Mouse (Mus musculus) ovary, postnatal 10 days (tissue): Measurements from ENCODE around the gene Stk19.
A peak's percentile ranks its signal among the peaks of the same experiment; 100 is the strongest.

ENCODE experiments used
- DNase-seq: peaks from one replicate; pipeline ENCODE4 v3.0.0; 2022; ENCODE audit warnings: low spot score

The Stk19 gene

DNA sequence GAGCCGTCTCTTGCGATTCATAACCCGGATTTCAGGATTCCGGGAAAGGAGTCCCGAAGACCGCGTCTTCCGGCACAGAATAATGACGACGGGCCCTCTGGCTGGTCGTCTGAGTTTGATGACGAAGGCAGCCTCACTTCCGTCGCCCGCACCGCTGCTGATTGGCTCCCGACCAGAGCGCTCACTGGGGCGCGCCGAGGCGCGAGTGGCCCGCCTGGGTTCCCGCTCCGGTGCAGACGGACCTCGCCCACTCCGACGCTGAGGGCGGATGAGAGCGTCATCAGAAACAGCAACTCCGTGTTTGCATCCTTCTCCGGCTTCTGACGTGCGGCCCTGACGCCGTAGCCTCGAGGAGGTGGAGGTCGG lies at the start of gene Stk19, which contains the start of gene Dxo:
Gene Stk19 (minus strand): TSS at position 90 of the 366 bp plus-strand sequence.
Gene Dxo (plus strand): TSS at position 164 of the 366 bp plus-strand sequence.
- peak; percentile 88 for DNase-seq

DNA sequence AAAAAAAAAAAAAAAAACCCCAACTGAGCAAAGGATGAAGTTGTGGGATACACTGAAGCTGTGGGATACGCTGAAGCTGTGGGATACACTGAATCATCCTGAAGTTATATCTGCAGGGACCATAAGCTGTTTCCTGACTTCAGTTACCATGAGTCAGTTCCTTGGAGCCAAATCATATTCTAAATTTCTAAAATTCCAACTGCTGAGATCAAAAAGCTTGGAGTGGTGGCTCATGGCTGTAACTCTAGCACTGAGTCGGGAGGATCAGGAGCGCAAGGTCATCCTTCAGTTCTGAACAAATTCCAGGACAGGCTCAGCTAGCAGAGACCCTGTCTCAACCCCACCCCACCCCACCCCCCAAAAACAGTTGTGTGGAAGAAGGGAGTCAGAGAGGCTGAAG lies 48.9 kb upstream of the Stk19 start:
- no peak for DNase-seq

DNA sequence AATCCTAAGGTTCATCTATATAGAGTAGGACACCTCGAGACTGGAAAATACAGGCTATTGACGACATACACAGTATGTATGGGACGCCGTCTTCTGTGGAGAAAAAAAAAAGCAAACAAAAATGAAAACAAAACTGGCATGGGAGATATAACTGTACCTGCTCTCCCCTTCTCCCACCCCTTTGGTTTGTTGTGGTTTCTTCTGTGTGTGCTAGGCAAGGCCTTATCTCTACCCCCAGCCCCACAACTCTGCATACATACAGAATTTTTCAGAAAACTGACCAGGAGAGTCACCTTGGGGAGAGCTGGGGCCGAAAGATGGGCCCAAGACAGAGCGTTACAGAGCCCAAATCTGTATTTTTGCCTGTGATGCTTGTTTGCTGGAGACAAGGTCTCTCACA lies 48.0 kb upstream of the Stk19 start:
- DNase-seq: no peak

DNA sequence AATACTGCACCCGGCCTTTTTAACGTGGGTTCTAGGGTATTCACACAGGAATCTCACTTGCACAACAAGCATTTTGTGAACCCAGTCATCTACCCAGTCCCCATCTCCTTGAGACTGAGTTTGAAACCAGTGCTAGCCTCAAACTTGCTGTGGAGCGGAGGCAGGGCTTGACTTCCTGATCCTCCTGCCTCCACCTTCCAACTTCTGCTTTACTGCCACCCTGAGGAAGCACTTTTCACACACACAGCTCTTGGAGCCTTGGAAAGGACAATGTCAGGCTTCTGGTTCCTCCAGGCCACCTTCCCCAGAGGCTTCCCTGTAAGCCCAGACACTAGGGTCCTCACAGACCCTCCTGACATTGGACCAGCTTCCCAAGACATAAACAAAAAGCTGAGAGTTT lies 46.6 kb upstream of the Stk19 start:
- DNase-seq: no peak

DNA sequence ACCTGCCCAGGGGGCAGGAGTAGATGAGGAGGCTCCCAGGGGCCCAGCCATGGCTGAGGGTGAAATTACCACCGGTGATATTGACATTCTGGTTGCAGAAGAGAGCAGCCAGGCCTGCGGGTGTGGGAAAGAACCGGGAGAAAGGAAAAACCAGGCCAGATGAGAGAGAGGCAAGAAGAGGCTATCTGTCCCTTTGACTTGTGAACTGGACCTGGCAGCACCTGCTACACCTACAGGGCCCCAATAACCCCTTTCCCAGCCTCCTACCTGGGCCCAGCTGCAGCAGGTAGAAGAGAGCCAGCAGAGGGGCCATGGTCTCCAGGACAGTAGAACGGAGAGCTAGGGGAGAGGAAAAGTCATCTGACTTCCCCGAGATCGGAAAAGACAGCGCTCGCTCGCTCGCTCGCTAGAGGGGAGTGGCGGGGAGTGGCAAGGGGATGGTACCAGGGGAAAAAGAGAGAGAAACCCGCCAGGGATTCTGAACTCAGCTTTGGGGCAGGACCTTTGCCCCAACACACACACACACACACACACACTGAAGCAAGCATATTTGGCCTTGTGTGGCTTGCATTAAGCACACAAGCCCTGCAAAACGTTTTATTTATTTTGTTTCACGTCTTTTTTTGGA lies 45.1 kb upstream of the Stk19 start, which contains the start of gene Gm20547:
Gene Gm20547 (minus strand): TSS at position 360 of the 628 bp plus-strand sequence.
- no peak for DNase-seq

DNA sequence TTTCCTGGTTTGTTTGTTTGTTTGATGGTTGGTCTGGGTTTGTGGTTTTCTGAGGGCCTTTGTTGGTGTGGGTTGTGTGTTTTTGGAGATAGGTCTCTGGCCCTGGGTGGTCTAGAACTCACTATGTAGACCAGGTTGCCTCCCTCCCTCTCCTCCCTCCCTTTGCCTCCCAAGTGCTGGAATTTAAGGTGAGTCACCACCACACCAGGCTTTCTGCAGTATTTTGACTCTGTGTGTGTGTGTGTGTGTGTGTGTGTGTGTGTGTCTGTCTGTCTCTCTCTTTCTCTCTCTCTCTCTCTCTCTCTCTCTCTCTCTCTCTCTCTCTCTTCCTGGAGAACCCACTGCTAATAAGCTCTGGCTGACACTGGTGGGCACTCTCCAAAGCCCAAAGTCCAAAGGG lies 44.4 kb upstream of the Stk19 start:
- no peak for DNase-seq

DNA sequence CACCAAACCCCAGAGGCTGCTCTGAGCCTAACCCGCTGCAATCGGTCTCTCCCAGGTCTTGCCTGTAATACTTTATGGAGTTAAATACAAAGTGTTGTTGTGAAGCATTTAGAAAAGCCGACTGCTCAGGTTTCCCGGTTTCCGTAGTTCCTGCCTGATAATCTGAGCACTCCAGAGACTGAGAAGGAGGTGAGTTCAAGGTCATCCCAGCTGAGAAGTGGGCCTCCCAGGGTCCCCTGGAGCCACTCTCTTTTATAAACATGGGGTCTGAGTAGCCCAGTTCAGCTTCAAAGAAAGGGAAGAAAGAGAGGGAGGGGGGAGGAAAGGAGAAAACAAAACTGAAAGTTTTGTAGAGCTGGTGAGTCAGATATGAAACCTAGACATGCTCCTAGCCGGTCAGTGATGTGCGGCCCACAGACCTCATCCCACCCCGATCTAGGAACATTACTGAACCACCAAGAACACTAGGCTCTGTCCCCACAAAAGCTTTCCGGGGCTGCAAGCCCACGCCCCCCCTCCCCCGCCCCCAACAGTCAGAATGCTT lies 42.7 kb upstream of the Stk19 start, which contains the start of gene Zbtb12:
Gene Zbtb12 (plus strand): TSS at position 148 of the 544 bp plus-strand sequence.
- DNase-seq: no peak

DNA sequence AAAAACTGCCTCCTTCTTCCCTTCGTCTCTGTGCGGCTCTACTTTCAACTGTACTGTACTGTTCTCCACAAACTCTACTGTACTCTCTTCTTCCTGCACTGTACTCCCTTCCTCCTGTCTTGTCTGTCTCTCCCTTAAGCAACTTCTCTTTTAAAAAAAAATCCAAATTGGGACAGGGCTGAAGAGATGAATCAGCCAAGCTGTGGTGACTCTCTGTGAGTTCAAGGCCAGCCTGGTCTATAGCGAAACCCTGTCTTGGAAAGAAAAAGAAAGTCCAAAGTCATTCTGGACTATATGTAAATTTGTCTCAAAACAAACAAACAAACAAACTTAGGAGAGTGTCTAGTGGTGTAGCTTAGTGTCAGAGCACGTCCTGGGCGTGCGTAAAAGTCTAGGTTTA lies 37.6 kb upstream of the Stk19 start:
- DNase-seq: no peak

DNA sequence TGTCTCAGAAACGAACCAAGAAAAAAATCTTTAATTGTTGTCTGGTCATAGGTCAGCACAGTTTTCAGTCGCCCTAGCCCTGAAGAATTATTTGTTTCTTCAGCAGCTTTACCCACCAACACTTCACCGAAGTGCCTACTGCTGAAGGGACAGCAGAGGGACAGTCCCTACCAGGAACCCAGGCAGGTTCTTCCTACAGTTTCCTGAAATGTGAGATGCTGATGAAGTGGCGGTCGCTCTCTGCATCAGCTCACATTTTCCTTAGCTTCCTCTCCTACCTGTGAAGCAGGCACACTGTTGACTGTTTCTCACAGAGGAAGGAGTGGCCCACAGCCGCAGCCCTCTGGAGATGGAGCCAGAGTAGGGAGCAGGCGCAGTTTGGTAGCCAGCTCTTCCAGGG lies 29.2 kb upstream of the Stk19 start:
- no peak for DNase-seq

DNA sequence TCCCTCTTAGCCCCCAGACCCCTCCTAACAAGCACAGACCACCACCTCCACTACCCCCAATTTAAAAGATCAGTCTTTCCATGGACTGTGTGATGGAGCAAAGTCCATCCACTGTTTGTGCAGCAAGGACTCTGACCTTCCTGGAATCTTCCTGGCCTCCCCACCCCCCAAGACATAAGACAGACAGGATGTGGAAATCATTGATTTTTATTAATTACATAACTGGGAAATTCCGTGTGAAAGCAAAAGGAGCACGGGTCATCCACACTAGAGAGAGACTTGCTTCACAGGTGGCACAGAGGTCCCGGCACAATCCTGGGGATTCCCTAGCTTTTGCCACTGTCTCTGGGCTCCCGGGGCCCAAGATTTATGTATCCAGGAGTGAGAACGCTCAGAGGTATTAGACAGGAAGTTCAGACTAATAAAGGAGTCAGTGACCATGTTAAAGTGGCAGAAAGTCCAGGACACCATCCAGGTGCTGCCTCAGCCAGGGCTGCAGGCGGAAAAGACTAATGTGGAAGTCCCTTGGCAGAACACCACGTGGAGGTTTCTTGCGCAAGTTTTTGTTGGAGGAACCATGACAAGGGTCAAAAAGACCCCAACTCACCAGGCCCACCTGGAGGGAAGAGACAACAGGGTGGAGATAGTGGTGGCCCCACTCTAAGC lies 25.8 kb upstream of the Stk19 start, which contains the start of gene Cfb:
Gene Cfb (minus strand): TSS at position 103 of the 666 bp plus-strand sequence.
- DNase-seq: no peak

DNA sequence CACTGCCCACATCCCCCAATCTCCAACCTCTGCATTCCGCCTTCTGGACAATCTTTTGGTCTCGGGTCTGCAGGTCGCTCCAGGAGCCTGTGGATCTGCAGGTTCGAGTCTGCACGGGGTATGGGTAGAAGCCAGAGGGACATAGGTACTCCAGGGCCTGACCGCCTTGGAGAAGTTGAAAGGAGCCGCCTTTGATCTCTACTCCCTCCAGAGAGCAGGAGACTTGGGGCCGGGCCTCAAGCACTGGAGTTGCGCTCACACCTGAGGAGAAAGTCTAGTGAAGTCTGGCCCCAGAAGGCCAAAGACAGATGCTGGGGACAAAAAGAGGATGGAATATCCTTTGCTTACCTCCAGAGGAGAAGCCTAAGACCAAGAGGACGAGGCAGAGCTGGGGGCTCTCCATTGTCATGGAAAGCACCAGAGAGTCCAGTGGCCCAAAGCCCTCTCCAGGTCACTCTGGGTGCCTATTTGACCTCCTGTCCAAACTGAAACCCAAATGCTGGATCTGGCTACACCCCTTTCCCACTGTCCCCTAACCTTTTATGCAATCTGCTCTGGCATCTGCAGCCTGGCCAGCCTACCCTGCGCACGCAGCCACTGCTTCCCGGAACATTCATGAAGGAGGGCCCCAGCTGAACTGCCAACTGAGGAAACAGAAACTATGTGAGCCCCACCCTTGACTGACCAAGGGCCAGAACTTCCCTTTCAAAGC lies 25.1 kb upstream of the Stk19 start:
- DNase-seq: no peak

DNA sequence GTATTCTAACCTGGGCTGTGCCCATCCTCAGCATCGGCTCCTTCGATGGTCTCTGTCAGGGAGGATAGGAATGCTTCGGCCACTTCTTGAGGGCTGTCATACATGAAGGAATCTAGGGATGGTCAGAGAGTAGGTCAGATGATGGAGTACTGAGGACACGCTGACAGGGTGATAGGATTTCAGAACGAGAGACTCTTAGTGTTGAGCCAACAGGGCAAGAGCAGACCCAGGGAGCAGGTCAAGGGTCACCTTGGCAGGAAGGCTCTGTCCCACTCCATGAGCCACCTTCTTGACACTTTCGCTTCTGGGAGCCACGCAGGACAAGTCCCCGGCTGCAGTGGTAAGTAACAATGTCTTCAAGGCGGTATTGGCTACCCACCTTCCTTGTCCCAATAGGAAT lies 23.8 kb upstream of the Stk19 start:
- no peak for DNase-seq

DNA sequence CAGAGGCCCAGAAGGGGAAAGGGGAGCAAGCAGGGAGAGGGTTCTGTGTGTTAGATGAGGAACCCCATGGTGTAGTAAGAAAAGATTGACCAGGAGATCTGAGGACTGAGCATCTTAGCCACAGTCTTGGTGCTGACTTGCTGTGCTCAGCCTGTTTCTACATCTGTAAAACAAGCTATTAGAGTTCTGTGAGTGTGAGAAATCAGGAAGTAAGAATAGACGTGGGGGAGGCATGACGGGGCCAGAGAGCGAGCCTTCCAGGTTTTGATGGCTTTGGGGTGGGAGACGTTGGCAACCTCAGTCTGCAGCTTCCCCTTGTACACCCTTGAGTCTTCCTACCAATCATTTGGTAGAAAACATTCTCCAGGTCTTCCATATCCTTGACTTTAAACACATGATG lies 21.9 kb upstream of the Stk19 start:
- no peak for DNase-seq

DNA sequence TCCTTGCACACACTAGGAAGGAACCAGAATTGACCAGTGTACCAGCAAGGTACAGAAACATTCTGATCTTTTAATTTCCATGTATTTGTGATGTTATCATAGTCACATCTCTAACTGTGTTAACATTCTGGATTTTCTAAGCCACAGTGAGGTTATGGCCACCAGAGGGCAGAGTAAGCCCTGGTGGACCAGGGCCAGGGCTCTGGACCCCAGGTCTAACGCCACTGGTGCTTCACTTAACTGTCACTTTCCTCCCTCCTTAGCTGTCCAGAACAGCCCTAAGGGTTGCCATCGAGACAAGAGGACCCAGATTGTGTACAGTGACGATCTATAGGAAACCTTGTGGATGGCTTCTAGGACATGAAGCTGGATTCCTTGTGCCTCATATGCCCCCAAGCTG lies 19.1 kb upstream of the Stk19 start:
- no peak for DNase-seq

DNA sequence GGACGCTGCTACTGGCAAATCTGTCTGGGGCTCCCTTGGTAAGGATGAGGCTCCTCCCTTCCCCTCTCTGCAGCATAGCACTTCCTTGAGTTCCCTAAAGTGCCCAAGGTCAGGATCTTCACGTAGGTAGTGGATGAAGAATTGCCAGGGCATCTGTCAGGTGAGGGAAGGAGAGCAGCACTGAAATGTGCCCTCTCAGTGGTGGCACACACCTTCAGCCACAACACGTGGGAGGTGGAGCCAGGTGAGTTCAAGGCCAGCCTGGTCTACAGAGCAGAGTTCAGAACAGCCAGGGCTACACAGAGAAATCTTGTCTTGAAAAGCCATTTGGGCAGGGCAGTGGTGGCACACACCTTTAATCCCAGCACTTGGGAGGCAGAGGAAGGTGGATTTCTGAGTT lies 18.0 kb upstream of the Stk19 start:
- DNase-seq: no peak

DNA sequence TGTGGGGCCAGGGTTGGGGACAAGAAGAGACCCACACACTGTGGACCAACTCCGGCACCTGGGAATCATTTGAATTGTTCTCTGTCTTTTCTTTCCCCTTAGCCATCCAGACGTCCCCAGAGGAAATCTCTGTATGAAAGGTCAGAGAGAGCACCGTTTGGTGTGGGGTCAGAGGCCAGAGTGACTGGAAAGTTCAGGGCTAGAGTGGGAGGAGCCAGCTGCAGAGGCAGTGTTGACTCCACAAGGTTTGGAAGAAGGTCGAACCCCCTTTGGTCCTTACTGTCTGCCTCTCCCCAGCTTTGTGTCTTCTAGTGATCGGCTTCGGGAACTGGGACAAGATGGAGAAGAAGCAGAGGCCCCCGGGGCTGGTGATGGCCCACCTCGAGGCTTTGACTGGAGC lies 16.8 kb upstream of the Stk19 start:
- DNase-seq: no peak

DNA sequence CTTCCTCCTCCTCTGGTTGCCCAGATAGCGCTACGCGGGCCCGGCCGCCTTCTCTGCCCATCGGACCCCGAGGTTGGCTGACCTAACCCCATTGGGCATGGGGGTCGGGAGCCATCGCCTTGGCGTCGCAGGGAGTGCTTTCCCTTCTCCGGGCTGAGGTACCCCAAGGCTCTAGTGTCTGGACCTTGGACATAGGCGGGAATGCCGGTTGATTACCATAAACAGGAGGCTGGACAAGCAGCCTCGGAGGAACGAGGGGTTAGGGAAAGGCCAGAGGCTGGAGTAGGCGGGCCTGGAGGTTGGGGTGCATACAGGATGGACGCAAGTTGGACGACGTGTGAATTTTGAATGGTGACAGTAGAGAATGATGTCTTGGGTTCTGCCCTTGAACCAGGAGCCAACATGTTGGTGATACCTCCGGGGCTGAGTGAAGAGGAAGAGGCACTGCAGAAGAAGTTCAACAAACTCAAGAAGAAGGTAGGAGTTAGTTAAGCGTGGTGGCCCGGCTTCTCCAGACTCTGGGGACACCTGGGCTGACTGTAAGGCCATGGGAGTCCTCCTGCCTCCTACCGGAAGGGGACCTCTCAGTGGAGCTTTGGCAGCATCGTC lies 13.9 kb upstream of the Stk19 start:
- no peak for DNase-seq

DNA sequence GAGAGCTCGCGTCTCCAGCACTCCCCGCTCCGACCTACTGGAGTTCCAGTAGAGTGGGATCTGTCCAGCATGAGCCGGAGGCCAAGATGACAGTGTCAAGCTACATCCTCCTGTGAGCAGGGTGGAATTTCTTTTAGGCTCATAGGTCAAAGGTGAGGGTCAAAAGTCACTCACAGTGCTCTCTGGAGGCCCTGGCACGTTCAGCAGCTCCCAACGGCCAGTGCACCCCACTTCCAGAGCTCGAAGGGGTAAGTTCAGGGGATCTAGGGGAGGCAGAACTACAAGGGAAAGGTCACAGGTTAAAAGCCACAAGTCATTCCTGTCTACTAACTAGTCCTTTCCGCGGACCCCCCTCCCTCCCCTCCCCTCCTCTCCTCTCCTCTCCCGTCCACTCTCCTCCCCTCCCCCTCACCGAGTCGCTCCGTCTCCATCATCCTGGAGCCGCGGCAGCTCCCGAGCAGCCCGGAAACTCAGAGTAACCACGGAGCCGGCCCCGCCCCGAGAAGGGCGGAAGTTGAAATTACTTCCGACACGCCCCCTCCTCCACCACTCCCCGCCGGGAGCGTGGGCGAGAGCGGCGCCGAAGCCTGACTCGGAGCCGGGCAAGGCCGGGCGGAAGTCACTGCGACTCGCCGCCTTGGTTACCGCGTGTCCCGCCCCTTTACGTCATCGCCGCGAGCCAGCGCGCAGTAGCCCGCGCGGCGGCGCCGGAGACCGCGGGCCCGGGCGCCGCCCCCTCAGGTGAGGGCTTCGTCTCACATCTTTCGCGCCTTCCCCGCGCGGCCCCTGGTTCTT lies 13.2 kb upstream of the Stk19 start, which contains the start of the genes Skiv2l and Nelfe:
Gene Skiv2l (minus strand): TSS at position 489 of the 795 bp plus-strand sequence.
Gene Nelfe (plus strand): TSS at position 670 of the 795 bp plus-strand sequence.
- DNase-seq: peak; percentile 87

DNA sequence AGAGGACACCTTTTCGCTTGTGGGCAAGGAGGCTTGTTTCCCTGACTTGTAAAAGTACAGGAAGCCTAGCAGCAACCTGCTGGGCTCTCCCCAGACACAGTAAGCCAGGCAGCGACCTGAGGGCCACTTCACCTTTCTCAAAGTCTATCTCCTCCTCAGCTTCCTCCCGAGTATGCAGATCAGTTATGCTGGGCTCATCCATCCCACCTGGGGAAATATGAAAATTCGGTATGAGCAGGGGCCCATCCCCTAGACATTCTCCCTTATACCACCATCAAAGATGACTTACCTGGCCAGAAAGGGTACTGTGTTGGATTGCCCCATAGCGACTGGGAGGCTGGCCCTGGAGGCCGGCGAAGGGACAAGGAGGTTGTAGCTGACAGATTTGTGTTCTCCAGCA lies 10.9 kb upstream of the Stk19 start:
- DNase-seq: no peak

DNA sequence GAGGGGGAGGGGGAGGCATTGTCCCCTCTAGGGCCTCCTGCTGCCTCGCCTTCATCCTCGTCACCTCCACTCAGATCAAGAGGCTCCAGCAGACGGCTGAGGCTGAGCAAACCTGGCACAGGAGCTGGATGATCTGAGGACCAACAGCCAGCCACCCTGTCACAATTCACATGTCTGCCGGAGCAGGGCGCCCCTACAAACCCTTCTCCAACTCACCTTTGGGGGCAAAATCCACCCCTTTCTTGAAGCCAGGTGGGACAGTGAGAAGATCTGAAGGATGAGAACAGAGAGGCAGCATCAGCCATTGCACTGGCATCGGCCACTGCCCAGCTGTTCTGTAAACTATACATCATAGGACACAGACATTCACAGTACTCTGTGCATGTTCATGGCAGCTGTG lies 10.4 kb upstream of the Stk19 start:
- no peak for DNase-seq

DNA sequence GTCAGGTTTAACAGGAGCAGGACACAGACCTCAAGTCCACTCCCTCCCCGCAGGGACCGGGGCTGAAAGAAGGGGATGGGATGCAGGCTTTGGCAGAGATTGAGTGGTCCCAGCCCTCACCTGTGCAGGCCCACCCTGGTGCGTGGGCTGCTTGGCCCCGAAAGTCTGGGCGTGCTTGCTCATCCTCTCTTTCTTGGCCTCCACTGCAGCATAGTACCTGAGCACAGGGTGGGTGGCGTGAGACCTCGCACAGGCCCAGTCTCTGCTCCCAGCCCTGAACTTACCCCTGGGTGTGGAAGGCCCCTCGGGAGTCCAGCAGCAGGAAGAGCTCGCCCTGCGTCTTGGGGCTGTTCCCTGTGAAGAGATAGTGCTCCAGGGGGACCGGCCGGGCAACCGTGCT lies 8.1 kb upstream of the Stk19 start:
- DNase-seq: no peak
